Mouse (Mus musculus): ENCODE data around the gene Ctnnd2.

The Ctnnd2 gene

DNA sequence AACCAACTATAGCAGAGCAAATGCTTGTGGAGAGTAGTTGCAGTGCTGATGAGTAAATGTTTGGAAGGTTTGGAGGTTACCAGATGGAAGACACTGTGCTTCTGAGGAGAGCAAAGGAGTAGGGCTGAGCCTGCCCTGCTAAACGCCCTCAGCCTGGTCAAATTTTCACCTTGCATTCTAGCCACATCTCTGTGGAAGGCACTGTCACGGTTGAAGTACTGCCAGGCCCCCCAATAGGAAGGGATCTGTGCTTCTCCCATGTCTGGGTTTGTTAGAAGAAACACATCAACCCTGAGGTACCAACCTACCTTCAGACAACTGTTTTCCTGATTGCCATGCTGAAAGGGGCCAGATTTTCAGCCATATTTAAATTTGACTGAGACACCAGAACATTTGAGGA, 585.6 kb downstream of the Ctnnd2 start:
- DNase-seq = no peak

DNA sequence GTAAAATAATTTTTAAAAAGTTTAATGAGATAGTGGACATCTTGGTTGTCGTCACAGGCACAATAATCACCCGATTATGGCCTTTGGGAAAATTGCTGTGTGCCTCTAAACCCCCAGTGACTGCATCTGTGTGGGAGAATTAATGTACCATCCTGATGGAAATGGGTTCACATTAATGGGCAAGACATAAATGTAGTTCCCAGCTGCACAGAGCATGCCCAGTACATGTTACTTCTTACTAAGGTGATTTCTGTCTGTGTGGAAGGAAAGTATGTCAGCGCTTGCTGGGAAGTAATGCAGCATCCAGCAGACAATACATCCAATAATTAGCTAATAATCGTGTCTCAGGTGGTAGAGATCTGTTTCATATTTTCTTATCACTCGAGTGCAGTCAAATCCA, 589.8 kb downstream of the Ctnnd2 start:
- no peak for DNase-seq

DNA sequence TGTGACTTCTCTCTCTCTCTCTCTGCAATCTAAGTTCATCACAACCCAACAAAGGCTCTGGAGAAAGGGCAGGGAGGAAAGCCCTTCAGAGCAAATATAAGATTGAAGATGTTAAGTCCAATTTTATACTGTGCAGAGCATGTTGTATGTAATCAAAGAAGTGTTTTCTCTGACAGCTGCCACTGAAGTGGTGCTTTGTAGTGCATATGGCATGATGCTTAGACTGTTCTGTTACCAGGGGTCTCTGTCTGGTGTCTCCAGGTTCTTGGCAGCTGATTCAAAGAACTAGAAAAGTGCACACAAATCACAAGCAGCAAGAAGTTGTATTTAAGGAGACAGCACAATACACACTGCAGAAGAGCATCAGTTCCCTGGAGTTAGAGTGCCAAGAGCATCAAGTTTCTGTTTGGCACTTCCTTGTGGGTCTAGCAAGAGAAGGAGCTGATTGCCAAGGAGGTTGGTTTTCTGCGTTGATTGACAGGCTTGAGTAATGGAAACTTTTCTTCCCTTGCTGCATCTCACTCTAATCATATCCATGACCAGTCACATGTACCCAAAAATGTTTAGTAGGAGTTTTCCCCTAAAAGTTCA, 590.4 kb downstream of the Ctnnd2 start:
- DNase-seq = no peak

DNA sequence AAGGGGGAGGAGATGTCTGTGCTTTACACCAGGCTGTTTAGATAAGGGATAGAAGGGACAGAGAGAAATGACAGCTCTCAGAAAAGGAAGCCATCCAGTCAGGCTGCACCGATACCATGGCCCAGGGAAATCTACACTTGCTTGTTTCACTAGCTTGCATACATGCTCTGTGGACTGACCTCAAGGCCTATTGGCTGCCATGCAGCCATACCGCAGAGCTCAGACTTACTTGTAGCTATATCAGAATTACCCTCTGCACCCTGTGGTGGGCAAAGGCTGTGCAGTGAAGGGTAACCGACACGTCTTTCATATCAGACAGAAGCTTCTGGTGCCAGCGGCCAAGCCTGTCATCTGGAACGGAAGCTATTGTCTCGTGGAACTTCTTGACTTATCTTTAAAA, 604.5 kb downstream of the Ctnnd2 start:
- no peak for DNase-seq

DNA sequence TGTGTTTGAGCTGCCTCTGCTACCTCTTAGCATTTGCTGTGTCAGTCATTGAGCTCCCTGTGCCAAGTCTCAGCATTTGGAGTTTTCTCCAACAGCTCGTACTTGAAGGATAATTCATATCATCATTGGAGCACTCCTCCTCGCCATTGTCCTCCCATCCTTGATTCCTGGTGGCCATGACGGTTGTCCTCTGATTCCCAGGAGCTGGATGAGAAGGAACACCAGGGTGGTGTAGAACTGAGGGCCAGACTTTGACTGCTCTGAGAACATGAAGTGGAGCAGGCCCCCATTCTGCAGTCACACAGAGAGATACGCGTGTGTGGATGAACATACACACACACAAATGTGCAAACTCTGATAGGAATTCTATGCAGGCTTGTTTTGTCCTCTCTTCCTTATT, 605.4 kb downstream of the Ctnnd2 start:
- DNase-seq = no peak

DNA sequence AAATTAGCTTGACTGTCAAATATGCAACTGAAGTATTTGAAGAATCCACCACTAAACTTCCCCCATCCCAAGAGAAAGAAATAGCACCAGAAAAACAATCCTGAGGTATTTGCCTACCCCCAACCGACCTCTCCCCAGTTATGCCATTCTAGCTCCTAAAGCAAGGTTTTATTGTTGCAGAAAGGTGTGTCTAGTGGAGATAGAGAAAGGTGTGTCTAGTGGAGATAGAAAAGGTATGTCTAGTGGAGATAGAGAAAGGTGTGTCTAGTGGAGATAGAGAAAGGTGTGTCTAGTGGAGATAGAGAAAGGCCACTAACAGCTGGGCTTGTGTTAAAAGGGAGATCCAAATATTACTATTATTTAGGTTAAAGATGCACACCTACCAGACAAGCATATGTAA, 607.5 kb downstream of the Ctnnd2 start:
- no peak for DNase-seq

DNA sequence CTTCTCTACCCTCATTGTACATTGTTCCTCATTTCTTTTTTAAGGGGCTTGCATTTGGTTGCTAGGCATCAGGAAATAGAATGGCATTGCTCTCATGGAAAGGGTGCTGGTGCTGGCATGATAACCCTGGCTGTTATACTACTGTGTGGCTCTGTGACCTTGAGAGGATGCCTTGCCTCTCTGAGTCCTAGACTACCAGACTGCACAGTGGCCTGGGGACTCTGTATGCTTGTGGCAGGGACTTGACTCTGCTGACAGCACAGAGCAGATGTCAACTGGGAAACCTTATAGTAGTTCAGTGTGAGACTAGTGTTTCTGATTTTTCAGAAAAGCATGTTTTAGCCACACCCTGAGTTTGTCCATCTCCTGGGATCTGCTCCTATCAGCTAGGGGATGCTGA, 608.6 kb downstream of the Ctnnd2 start:
- DNase-seq = no peak

DNA sequence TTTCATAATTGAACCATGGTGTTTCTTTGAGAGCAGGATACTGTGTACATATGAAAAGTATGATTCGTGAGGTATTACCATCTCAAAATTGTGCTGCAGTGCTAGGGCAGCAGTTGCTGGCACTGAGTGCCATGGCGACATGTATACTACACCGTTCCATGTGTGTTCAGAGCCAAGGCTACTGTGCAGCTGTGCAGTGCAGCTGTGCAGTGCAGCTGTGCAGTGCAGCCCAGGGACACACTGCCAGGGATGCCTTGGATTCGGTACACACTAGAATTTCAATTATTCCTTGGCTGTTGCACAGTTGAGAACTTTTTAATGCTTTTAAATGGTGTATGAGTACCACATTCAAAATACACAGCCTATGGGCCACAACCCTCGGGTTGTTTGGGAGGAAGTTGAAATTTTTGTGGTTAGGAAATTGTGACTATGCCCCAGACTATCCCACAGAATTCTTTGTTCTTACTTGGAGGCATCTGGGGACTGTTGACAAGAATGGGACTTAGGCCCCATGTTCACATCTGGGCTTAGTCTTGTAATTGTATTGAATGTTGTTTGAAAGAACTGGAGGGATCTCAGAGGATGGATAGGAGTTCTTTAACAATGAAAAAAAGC, 613.4 kb downstream of the Ctnnd2 start:
- no peak for DNase-seq

DNA sequence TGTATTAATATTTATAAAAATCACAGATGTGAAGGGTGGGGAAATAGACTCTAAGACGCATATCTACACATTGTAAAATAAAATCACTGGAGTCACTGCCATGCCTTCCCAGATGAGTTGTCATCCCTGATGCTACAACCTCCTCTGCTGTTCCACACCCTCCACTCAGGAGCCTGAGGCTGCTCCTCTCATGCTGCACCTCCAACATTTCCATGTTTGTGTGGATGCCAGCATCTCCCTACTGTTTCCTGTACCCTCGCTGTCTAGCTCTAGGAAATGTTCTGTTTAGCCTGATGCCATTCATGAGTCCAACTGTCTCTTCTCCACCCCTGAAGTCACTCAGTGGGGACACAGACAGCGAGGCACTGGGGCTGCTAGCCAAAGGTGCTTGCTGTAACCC, 620.9 kb downstream of the Ctnnd2 start:
- DNase-seq = no peak

DNA sequence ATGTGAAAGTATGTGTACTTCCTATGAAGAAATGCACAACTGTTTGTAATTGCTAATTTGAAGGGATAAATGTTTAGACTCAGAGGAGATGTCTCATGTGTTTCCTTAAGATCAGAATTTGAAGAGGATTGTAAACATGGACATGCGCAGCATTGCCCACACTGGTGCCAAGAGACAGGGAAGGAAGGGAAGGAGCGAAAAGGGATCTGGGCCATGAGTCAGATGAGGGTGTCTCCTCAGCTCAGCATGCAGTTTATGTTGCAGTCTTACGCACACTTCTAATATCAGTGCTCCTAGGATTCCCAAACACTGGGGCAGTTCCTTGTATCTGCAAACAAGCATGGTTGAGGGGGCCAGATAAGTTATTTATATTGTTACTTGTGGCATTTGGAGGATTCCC, 623.3 kb downstream of the Ctnnd2 start:
- no peak for DNase-seq

DNA sequence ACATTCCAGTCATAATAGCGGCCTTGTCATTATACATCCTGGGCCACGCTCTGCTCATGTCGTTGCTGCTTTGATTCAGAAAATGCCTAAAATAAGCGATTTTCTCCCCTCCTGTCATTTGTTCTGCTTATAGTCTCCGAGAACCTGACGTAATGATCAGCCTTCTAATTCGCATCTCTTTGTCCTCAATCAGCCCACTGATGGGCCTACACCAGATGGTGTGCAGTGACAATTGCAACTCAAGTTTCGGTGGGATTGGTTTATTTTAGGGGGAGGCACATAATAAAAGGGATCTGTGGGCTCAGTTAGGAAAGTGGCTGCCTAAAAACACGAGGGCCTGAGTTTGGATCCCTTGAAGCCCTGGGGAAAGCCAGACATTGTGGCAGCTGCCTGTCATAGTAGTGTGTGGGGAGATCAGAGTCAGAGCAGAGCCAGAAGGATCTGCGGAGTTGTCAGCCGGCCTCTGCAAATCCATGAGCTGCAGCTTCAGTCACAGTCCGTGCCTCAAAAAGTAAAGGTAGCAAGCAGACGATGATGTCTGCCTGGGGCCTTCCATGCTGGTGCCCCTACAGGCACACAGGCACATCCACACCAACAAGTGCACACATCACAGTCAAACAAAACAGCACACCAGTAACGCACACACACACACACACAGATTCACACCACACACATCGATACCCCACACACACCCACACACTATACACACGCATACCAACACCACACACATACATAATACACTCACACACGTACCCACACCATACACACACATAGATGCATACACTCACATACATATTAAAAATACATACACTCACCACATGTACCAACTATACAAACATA, 655.3 kb downstream of the Ctnnd2 start:
- no peak for DNase-seq

DNA sequence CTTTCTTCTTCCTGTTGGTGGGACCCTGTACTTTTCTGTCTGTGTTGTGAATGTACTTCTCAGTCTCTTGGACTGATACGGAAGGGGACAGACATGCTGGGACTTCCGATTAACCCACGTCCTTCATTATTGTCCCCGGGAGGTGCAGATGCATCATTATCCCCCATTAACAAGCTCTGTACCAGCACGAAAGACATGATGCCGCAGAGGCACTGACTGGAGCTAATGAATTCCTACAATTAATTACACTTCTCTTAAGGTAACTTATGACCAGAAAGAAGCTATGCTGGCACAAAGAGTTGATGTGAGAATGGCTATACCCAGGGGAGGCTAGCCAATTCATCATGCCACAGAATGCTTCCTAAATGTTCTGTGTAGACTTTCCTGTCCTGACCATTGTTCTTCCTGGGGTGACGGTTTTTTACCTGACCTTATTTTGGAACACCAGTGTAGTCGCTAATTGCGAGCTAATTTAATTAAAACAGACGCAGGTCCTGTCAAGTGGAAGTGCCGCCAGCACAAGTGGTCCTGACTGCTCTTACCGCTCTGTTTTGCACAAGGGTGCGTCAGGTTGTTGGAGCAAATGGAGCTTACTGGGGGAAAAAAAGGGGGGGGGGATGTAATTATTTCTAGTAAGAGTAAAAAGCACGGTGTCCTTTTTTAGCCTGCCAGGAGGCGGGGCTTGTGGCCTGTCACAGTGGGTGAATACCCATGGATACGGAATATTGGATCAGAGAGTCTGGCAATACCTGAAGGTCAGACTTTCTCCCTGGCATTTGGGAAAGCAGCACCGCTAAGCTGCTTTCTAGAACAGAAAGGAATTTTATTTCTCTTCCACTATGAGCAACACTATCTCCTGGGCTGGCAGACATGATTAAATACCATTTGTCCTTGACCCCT, 685.1 kb downstream of the Ctnnd2 start:
- DNase-seq = no peak

DNA sequence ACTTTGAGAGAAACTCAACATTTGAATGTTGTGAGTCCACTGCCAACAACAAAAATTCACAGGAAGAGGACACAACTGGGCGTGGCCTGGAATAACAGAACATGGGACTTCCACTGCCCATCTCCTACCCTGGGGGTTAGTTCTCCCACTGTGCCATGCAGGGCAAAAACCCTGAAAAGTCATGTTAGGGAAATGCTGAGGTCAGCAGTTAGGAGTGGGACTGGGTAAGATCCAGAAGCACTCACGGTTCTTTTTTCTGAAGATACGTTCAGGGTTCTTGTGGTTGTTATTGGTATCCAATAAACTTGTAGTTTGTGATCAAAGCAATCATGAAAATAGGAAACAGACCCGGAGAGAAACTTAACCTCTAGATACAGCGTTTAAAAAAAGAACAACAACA, 695.0 kb downstream of the Ctnnd2 start:
- DNase-seq = no peak

DNA sequence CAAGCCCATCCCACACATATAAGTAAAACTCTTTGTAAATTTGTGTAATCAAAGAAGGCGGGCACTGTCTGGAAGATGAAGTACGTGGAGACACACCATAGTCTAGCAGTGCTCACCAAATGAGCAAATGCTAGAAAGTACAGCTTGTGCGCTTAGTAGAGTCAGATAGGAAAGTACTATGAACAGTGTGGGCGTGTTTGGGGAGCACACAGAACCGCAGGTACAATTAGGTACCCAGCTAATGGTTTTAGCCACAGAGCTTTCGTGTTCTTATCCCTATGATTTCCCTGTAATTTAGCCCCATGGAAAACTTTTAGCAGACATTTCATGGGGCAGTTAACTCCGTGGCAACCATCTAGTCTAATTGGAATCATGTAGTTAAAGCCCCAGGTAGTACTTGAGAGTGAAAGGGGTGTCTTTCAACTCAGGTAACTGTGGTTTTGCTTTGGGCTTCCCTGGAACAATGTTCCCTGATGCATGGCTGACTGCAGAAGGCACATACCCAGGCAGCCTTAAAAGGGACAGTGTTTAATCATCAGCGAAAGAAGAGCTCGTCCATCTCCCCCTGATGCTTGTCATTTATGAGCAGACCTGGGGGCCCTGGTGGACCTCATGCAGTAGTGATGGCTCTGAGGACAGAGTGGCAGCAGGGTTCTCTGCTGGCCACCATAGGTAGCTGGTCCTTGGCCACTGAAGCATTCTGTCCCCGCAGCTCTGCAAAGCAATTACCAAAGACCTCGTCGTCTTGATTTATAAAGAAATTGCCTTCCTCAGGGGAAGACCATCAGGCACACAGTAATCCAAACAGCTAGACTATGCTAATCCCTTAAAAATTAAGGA, 697.5 kb downstream of the Ctnnd2 start:
- DNase-seq = no peak

DNA sequence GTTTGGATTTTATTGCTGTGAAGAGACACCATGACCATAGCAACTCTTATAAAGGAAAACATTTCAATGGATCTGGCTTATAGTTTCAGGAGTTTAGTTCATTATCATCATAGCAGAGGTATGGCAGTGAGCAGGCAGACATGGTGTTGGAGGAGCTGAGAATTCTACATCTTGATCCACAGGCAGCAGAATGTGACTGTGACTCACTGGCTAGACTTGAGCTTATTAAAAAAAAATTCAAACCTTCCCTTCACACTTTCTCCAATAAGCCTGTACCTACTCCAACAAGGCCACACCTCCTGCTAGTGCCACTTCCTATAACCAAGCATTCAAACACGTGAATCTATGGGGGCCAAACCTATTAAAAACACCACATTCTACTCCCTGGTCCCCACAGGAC, 703.1 kb downstream of the Ctnnd2 start:
- DNase-seq = no peak

DNA sequence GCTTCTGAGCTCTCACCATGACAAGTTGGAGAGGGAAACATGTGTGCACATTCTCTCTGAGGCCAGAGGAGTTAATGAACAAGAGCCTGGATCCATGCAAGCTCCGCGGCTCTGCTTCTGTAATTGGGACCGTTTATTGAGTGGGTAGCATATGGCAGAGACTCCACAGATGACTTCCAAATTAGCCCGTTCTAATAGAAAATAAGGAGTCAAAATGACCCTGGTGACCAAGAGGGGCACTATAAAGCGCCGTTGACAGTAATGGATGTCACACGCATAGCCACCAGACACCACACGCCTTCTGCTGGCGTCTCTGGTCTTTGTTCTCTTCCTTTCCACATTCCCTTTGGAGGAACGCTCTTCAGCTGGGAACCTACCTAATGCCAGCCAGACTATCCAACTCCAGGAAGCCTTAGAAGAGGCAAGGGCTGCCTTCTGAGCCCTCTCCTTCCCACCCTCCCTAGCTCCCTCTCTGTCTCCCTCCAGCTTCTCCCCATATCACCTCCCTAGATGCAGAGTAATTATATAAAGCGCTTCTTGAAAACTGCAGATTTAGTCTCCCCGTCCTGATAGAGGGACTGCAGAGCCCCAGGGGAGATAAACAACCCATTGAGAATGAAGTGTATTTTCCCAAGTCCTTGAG, 712.4 kb downstream of the Ctnnd2 start:
- no peak for DNase-seq

DNA sequence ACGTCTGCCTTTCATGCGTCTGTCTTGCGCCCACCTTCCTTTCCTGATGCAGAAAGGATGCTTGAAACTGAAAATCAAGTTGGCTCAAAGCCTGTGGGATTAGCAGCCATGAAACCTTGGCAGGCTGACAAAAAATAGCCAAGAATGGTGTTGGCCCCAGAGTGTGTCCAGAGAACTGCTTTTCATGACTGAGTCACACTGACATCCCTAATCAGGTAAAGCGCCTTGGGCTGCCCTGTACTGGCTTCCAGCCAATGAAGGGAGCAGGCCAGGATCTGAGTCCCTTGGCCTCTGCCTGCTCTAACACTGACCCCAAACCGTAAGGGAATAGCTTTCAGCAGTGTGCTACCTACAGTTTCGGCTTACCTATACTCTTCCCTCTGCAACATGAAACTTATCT, 713.0 kb downstream of the Ctnnd2 start:
- DNase-seq = peak; percentile 60

DNA sequence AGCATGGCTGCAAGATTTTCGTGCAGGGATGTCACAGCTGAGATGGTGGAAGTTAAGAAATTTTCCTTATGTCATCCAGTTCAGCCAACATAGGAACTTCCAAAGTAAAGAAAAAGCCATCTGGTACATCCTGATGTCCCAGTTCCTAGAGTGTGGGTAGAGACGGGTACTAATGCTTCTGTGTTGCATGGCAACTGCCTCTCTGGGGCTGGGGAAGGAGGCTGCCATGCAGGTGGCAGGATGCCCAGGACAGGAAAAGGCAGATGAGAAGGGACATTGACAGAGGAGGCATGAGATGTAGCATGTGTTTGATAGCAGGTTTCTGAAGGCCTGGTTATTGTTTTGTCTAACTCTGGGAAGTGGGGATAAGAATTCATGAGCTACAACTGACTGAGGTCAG, 715.2 kb downstream of the Ctnnd2 start:
- no peak for DNase-seq

DNA sequence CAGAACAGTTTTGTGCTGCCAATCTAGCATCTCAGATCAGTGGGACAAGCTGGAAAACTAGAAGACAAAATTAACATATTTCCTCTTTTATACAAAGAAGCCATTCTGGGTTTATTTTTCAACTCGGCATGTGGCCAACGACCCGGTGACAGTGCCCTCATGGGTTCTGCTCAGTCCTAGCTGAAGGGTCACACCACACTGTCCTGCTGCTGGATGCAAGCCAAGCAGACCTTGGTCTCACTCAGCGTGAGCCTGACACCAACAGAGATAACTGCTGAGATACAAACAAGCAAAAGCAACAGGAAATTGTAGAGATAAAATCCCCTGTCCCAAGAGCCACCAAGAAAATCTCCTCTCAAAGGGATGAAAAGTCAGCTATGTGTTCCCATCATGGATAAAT, 719.6 kb downstream of the Ctnnd2 start:
- peak; percentile 37 for DNase-seq

DNA sequence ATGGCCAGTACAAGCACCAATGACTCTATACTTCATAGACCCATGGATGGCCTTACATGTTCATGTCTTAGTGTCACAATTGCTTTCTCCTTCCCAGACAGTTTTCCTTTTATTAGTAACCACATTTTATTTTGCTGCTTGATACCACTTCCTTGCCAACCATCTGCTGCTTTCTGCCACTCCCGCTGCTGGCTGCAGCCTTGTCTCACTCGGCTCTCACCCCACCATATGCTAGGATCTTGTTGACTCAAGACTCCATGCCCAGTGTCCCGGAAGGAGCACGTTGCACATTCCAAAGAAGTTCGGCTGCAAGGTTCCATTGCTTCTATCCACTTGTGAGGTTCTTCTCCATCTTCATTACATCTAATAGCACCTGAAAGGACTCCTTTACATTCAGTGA, 722.7 kb downstream of the Ctnnd2 start:
- peak; percentile 74 for DNase-seq

DNA sequence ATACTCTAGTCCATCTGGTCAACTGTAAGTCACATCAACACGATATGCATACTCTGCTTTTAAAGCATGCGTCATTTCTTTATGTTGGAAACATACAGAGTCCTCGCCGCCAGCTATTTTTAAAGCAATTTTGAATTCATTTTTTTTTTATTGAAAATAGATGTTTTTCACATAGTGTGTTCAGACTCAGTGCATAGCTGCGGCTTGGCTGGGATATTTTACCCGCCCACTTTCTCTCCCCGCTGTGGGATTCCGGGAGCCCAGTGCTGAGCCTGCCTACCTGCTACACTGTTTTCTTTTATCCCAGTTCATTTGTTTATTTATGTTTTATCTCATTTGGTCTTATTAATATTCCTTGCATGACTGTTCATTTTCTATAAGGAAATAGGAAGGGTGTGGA, 724.9 kb downstream of the Ctnnd2 start:
- no peak for DNase-seq

DNA sequence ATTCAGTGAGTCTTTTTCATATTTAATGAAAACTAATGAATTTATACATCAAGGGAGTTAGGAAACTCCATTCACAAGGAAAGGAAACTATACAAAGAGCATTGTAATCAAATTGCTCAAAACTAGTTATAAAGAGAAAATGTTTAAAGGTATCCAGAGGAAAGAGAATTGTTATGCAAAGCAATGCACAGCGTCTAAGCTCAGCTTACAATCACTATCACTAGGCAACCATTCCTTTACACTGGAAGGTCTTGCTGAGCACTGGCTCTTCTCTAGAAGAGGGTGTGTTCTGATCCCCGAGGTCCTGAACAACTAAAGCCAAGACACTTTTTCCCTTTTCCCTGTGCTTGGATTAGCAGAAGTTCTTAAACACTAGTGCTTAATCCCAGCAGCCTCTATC, 735.6 kb downstream of the Ctnnd2 start:
- no peak for DNase-seq
